34 mouse cellular contexts compared by ENCODE assay signal in the genomic region with DNA sequence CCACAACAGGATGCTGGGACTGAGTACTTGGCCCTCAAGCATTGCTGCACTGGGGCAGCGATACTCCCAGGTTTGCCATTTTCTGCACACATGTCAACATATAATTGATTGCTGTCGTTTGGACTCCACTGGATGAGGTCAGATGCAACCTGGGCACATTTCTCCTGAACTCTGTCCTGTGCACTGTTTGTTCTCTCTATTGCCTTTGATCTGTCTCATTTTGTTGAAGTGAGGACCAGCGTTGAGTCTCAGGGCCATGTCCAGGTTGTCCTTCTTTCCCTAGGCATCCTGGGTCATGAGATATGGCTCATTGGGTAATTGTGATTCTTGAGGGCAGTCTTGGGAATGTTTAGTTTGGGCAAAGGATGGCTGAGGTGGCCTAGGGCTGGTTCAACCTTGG. TPM values are rescaled to one million over a fixed set of nuclear protein-coding genes. Genes with fewer than 3 reads are reported as not detected.
"Had no signal": no experiment of that assay in that cellular context is flagged by ENCODE, and none has a peak within 500 bp of the region (broad histone marks: within the 10 kb centered on the region; RNA-seq: fewer than 3 reads in every experiment).

No protein-coding gene starts in this region.

RNA-seq across cellular contexts. Expression of a gene that starts 2.1 kb away (rescaled TPM):
- total RNA-seq: gastrocnemius, postnatal 36 days; heart, adult 18-20 months; heart, postnatal 14 days; hematopoietic stem cell, adult 5-6 weeks; hindbrain, postnatal 0 days; layer of hippocampus, postnatal 14 days; layer of hippocampus, postnatal 36 days; left cerebral cortex, postnatal 10 days; left cerebral cortex, postnatal 4 days had no signal
- polyA plus RNA-seq: gonadal fat pad, adult 2 months; heart, embryonic 11.5 days; heart, embryonic 13.5 days; heart, embryonic 15.5 days; heart, postnatal 0 days; hindbrain, embryonic 11.5 days; hindbrain, embryonic 13.5 days; hindbrain, embryonic 15.5 days; hindbrain, postnatal 0 days; intestine, embryonic 14.5 days; intestine, embryonic 16.5 days; kidney, adult 2 months; kidney, embryonic 15.5 days; kidney, postnatal 0 days; large intestine, adult 2 months; limb, embryonic 11.5 days; limb, embryonic 13.5 days; limb, embryonic 15.5 days; liver, embryonic 11.5 days had no signal

RNA-seq across cellular contexts. Expression of a gene that starts 11.0 kb away (rescaled TPM):
- total RNA-seq: gastrocnemius, postnatal 14 days; gastrocnemius, postnatal 36 days; heart, adult 18-20 months; heart, postnatal 36 days; hematopoietic stem cell, adult 5-6 weeks; hindbrain, postnatal 0 days; layer of hippocampus, postnatal 14 days; layer of hippocampus, postnatal 36 days; left cerebral cortex, postnatal 10 days; left cerebral cortex, postnatal 25 days; left cerebral cortex, postnatal 4 days had no signal
- polyA plus RNA-seq: heart, embryonic 15.5 days; heart, postnatal 0 days; hindbrain, embryonic 11.5 days; hindbrain, embryonic 13.5 days; hindbrain, postnatal 0 days; intestine, embryonic 14.5 days; limb, embryonic 11.5 days; limb, embryonic 13.5 days; limb, embryonic 15.5 days had no signal

RNA-seq across cellular contexts. Expression of a gene that starts 37.3 kb away (rescaled TPM):
- total RNA-seq: gastrocnemius, adult 8-10 months; gastrocnemius, postnatal 14 days; gastrocnemius, postnatal 36 days; heart, adult 18-20 months; heart, postnatal 14 days; heart, postnatal 36 days; hematopoietic stem cell, adult 5-6 weeks; hindbrain, postnatal 0 days; layer of hippocampus, adult 18-20 months; layer of hippocampus, postnatal 14 days; layer of hippocampus, postnatal 36 days; left cerebral cortex, adult 18-20 months; left cerebral cortex, adult 8-10 months; left cerebral cortex, postnatal 10 days; left cerebral cortex, postnatal 25 days; left cerebral cortex, postnatal 4 days had no signal
- polyA plus RNA-seq: heart, embryonic 11.5 days; heart, embryonic 13.5 days; heart, embryonic 15.5 days; heart, postnatal 0 days; hindbrain, embryonic 11.5 days; hindbrain, embryonic 13.5 days; hindbrain, embryonic 15.5 days; hindbrain, postnatal 0 days; intestine, embryonic 14.5 days; kidney, postnatal 0 days; limb, embryonic 11.5 days; limb, embryonic 13.5 days had no signal
